ENCODE assay signal across 12 mouse cellular contexts in the genomic region with DNA sequence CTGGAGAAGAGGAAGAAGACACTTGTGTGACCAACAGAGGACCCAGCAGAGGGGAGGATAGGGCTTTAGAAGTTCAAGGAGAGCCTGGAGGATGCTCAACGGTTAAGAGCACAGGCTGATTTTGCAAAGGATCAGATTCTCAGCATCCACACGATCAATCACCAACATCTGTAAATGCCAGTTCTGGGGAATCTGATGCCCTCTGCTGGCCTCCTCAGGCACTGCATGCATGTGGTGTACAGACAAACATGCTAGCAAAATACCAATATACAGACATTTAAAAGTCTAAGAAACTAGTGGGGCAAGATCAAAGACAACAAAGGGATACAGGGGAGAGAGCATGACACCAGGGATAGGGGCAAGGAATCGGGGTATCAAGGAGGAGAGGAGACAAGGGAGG. TPM values are rescaled to one million over a fixed set of nuclear protein-coding genes. Genes with fewer than 3 reads are reported as not detected.
DNase-seq lines count a peak whose midpoint lies in the region; ATAC-seq and TF ChIP-seq lines count a peak whose summit lies in the region.
"Had no signal": no experiment of that assay in that cellular context is flagged by ENCODE, and none has a peak within 500 bp of the region (broad histone marks: within the 10 kb centered on the region; RNA-seq: fewer than 3 reads in every experiment).

No protein-coding gene starts in this region.

- TF ChIP-seq EP300 in heart, adult 2 months (IDR thresholded peaks at IDR 0.05; ENCODE audit: insufficient read depth, low read depth, low read length), result no peak

- TF ChIP-seq POLR2A in heart, adult 2 months (IDR thresholded peaks at IDR 0.05; ENCODE audit: insufficient read depth, low read depth, low read length), result no peak

- no peak for DNase-seq in heart, adult 2 months
- DNase-seq in heart, postnatal 36 days, result no peak
- DNase-seq in lung, postnatal 14 days, result peak; percentile 18
- DNase-seq in lung, postnatal 25 days (ENCODE audit: low spot score), result no peak
- peak; percentile 53 for DNase-seq in thymus, postnatal 25 days
- no peak for DNase-seq in frontal cortex, postnatal 36 days (ENCODE audit: low spot score in 2 of 2)
- DNase-seq: gastrocnemius, postnatal 10 days; kidney, postnatal 14 days had no signal

- TF ChIP-seq CTCF in heart, adult 2 months (IDR thresholded peaks at IDR 0.05), result peak; percentile 72

- intact Hi-C loops in heart, adult 2 months (cut with DNase I), result loop anchor here (5.0 kb wide), 1 partner anchor 43 kb away; no protein-coding TSS in a partner anchor
- intact Hi-C loops in heart, postnatal 36 days (cut with DNase I), result no loop called here

- 0 out of 2 replicates have a peak, but pooled peaks have one; percentile 35 for ATAC-seq in erythroid progenitor cell, adult 5-6 weeks (replicated peaks; ENCODE audit: low FRiP score, poor library complexity, severe bottlenecking)
- ATAC-seq in activated CD4-positive, CD25-positive, alpha-beta regulatory T cell, adult 4 months, result no peak
- ATAC-seq: Patski had no signal

- H3K36me3 ChIP-seq in heart, adult 2 months (ENCODE audit: control insufficient read depth, insufficient read depth, low read length), result no peaks in the 10 kb centered on the region
- H3K36me3 ChIP-seq: lung, embryonic 15.5 days had no signal

- H3K27me3 ChIP-seq in heart, adult 2 months (ENCODE audit: control insufficient read depth, insufficient read depth, low read length), result no peaks in the 10 kb centered on the region
- H3K27me3 ChIP-seq: lung, embryonic 15.5 days; Patski had no signal

- WGBS in heart, adult 2 months, result 87% methylated on average over 3 of the region's 3 CpGs

- no peak overlapping the region for H3K4me3 ChIP-seq in heart, adult 2 months
- H3K4me3 ChIP-seq: lung, embryonic 15.5 days had no signal

- no peak overlapping the region for H3K27ac ChIP-seq in heart, adult 2 months
- H3K27ac ChIP-seq: lung, embryonic 15.5 days had no signal

- H3K79me2 ChIP-seq in heart, adult 2 months (replicated peaks; ENCODE audit: control insufficient read depth, insufficient read depth, low read length), result no peaks in the 10 kb centered on the region

- H3K9ac ChIP-seq in heart, adult 2 months (ENCODE audit: low read depth, low read length), result no peak overlapping the region
- H3K9ac ChIP-seq: lung, embryonic 15.5 days had no signal

- H3K4me1 ChIP-seq in heart, adult 2 months (ENCODE audit: control insufficient read depth, insufficient read depth, low read length), result peaks cover 7% of the 10 kb centered on the region
- H3K4me1 ChIP-seq: lung, embryonic 15.5 days had no signal

RNA-seq across cellular contexts. Expression of a gene that starts 14.8 kb away (rescaled TPM):
- total RNA-seq in heart, adult 2 months (2021), result not detected
- 0.20 and 0.31 TPM in 2 replicates for polyA plus RNA-seq in heart, adult 2 months (2012; rRNA removed)
- total RNA-seq in heart, postnatal 36 days (2021), result under 1 TPM in 1 of 2 experiments, not detected in 1; 0.16 TPM
- 1.4 and 6.7 TPM in 2 replicates for total RNA-seq in erythroid progenitor cell, adult 5-6 weeks (2015; ENCODE audit: low replicate concordance)
- total RNA-seq in erythroid progenitor cell, adult 5-6 weeks (2017; ENCODE audit: low replicate concordance), result 0.39 and 0.76 TPM in 2 replicates
- polyA plus RNA-seq in activated CD4-positive, CD25-positive, alpha-beta regulatory T cell, adult 4 months (2017; shearing (Covaris generic)), result under 1 TPM; 0.61 to 0.70 TPM

RNA-seq across cellular contexts. Expression of a gene that starts 45.8 kb away (rescaled TPM):
- 1 to 10 TPM; 6.1 to 7.9 TPM for total RNA-seq in heart, adult 2 months (2021)
- polyA plus RNA-seq in heart, adult 2 months (2012; rRNA removed), result 13.8 and 18.1 TPM in 2 replicates
- 10 to 100 TPM in 1 of 2 experiments, 1 to 10 TPM in 1; 9.7 to 11.0 TPM for total RNA-seq in heart, postnatal 36 days (2021)
- total RNA-seq in erythroid progenitor cell, adult 5-6 weeks (2015; ENCODE audit: low replicate concordance), result 0.72 and 5.0 TPM in 2 replicates
- 0.77 TPM in 1 of 2 replicates, not detected in the other for total RNA-seq in erythroid progenitor cell, adult 5-6 weeks (2017; ENCODE audit: low replicate concordance)
- polyA plus RNA-seq in activated CD4-positive, CD25-positive, alpha-beta regulatory T cell, adult 4 months (2017; shearing (Covaris generic)), result not detected

Comparison
In these comparisons a context has a peak if more than half of its experiments do, and no peak if none do; other contexts are left out.
1. DNase-seq: peak in lung, postnatal 14 days (single experiment) and thymus, postnatal 25 days (single experiment); none in heart, adult 2 months (0 of 2), heart, postnatal 36 days (0 of 2), lung, postnatal 25 days (single experiment) and frontal cortex, postnatal 36 days (0 of 2).